Mouse (Mus musculus) splenic B cell, adult 2 months (primary cell): ENCODE data around the gene Smurf2.
"Not testable (repeated sequence)": the region's sequence is repeated elsewhere in the genome, so short reads cannot be mapped to it uniquely, and the experiment has no call there.

ENCODE experiments used
- DNase-seq: peaks from one replicate; pipeline ENCODE4 v3.0.0-alpha.2; 2011; ENCODE audit warnings: low read depth, low spot score
- H3K27me3 ChIP-seq: 2 replicates; pipeline ENCODE4 v1.6.1; 2012; ENCODE audit warnings: mild to moderate bottlenecking, low read length, moderate library complexity, mixed read lengths; ENCODE audit not compliant: control insufficient read depth, poor library complexity, insufficient read depth, severe bottlenecking
- H3K36me3 ChIP-seq: 2 replicates; pipeline ENCODE4 v1.6.1; 2012; ENCODE audit warnings: mild to moderate bottlenecking, low read length, moderate library complexity, mixed read lengths; ENCODE audit not compliant: control insufficient read depth, poor library complexity, insufficient read depth, severe bottlenecking

Smurf2 gene

GRCm38 (mm10) chr11:106812410-106813136, 107.9 kb downstream of the Smurf2 start:
- no peak for DNase-seq
- no peaks in the 10 kb centered on the region for H3K27me3 ChIP-seq
- peaks cover 7% of the 10 kb centered on the region; the same call in 1 of the 2 replicates for H3K36me3 ChIP-seq

DNA sequence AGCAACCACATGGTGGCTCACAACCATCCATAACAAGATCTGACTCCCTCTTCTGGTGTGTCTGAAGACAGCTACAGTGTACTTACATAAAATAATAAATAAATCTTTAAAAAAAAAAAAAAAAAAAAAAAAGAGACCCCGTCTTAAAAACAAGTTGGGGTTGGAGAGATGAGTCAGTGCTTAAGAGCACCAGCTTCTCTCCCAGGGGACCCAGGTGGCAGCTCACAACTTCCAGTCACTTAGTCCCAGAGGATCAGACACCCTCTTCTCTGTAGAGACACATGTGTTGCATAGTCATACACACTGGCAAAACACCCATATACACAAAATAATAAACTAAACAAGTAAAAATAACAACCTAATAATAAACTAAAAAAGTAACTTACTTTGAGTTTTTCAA, 113.1 kb downstream of the Smurf2 start:
- H3K36me3 ChIP-seq, DNase-seq, H3K27me3 ChIP-seq: not testable (repeated sequence)

DNA sequence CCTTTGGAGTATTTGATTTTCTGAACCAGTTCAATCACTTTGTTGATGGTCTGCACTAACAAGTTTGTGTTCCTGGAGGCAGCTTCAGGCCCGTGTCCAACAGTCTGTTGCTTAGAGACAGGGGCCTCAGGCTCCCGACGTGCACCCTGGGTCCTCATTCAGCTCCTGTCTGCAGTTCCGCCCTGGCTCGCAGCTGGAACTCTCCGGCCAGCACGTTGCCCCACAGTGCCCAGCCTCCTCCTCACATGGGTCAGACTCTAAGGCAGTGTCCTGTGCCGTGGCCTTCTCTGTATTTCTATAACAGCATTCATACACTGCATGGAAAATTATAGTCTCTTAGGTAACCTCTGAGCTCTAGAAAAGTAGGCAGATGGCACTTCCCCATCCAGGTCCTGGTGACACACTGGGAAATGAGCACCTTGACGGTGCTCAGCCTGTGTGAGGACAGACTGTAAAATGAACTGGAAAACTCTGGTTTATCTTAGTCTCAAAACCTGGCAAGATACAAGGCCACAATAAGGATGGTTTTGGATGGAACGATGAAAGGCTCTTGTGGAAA, 118.4 kb downstream of the Smurf2 start:
- no peak for DNase-seq
- Histone ChIP-seq H3K36me3 (peaks cover 12% of the 10 kb centered on the region), H3K27me3 (no peaks in the 10 kb centered on the region)

DNA sequence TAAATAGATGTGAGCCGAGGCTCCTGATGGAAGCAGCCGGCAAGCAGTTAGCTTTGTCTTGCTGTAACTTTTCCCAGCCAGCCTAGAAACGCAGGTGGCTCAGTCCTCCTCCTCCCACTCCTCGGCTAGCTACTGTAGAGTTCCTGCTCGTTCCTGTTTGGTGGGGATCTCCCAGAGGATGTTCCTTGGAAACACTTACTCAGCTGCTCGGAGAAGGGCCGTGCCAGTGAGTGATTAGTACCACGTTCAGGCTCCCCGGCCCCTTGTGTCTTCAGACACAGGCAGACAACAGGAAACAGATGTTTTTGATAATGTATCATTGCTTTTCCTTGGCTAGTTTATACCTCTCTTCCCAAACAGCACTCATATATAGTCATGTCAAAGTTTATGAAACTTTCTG, 124.8 kb downstream of the Smurf2 start:
- Histone ChIP-seq H3K27me3 (no peaks in the 10 kb centered on the region), H3K36me3 (peaks cover 17% of the 10 kb centered on the region; the same call in 1 of the 2 replicates)
- DNase-seq = no peak

DNA sequence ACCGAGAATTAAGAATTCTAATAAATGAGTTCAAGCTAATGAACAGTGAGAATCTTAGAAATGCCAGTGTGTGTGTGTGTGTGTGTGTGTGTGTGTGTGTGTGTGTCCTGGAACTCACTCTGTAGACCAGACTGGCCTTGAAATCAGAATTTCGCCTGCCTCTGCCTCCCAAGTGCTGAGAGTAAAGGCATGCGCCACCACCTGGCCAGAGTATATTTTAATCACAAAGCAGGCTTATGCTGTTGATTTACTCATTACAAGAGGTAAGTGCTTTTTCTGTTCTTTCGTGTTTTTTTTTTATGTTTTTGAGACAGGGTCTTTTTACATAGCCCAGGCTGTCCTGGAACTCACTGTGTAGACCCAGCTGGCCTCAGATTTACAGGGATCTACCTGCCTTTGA, 126.7 kb downstream of the Smurf2 start:
- DNase-seq = peak; percentile 57
- peaks cover 11% of the 10 kb centered on the region; the same call in 1 of the 2 replicates for H3K36me3 ChIP-seq
- H3K27me3 ChIP-seq = no peaks in the 10 kb centered on the region

DNA sequence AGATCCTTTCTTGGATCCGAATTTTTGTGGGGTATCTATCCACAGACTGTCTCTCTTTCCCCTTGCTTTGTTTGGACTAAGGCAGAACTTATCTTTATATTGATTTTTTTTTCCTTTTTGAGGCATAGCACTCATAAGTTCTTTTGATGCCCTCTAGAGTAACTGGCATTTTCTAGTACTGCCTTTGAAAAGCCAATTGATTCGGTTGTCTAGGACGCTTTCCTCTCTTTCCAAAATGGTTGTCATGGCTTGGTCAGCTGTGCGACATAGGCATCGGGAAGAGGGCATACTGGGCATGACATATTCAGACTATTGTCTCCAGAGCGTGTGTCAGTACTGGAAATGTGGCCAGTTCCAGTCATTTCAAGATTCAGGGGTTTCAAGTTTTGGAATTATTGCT, 130.9 kb downstream of the Smurf2 start:
- DNase-seq = no peak
- no peaks in the 10 kb centered on the region for H3K27me3 ChIP-seq
- H3K36me3 ChIP-seq = peaks cover 31% of the 10 kb centered on the region

DNA sequence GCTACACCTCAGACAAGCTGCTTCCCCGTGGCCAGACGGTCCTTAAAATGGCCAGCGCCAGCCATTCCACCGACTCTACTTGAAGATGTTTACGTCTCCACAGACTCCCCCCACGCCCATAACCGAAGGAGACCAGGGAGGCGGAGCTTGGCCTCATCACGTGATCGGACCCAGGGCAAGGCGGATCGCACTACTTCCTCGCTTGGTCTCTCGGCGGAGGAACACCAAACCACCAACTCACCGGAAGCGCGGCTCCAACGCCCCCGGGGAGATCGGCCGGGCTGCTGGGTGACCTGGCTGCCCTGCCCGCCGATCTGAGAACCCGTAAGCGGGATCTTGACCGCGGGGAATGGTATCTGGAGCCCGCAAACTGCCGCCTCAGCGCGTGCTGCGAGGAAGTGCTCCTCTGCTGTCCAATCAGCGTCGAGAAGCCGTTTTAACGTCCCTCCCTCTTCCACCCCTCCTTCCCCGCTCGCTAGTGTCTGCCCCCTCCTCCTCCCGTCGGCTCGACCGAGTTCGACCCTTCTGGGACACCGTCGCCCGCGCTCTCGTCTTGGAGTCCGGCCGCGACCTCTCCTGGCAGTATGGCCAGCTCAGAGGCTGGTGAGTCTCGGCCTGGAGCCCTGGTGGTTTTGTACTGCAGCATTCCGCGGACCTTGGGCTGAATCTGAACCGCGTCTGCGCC, 131.6 kb downstream of the Smurf2 start, which contains the start of the genes Ddx5 and Cep95:
Ddx5 (minus strand) TSS at position 411 of the 685 bp plus-strand sequence.
Cep95 (plus strand) TSS at position 478 of the 685 bp plus-strand sequence.
- H3K36me3 ChIP-seq = peaks cover 37% of the 10 kb centered on the region
- no peaks in the 10 kb centered on the region for H3K27me3 ChIP-seq
- DNase-seq = peak; percentile 99

- no peaks in the 10 kb centered on the region for H3K27me3 ChIP-seq
- DNase-seq = peak; percentile 99
- peaks cover 43% of the 10 kb centered on the region for H3K36me3 ChIP-seq
Observed at GRCm38 (mm10) chr11:106788026-106788774, 132.3 kb downstream of the Smurf2 start.

- H3K36me3 ChIP-seq = peaks cover 48% of the 10 kb centered on the region
- no peaks in the 10 kb centered on the region for H3K27me3 ChIP-seq
- peak; percentile 93 for DNase-seq
Observed at GRCm38 (mm10) chr11:106787131-106788025, 133.1 kb downstream of the Smurf2 start.

DNA sequence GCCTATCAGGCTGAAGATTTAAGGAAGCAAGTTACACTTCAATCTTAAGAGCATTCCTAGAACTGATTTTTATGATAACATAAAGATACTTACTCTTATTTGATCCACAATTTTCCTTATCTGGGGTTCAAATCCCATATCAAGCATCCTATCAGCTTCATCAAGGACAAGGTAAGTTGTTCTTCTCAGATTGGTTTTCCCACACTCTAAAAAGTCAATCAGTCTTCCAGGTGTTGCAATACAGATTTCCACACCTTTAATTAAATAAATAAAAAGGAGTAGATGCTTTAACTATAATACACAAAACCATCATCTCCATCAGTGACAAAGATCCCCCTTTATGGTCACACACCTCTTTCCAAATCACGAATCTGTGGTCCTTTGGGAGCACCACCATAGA, 135.5 kb downstream of the Smurf2 start:
- Histone ChIP-seq H3K36me3 (peaks cover 58% of the 10 kb centered on the region), H3K27me3 (no peaks in the 10 kb centered on the region)
- peak; percentile 11 for DNase-seq

DNA sequence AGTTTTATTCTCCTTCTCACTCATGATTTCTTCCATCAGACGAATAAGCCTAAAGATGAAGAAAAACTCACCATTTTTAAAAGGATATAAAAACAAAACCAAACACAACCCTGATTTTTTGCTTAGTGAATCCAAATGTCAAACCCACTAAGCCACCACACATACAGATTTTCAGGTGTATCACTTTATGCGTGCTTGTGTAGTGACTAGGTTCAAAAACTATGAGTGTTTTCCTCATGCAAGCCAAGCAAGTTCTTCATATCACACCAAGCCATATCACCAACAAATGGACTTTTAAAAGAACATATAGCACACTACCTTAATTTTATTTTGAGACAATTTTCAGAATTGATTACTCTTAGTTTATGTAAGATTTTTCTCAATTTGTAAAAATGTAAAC, 136.0 kb downstream of the Smurf2 start:
- peaks cover 59% of the 10 kb centered on the region for H3K36me3 ChIP-seq
- no peaks in the 10 kb centered on the region for H3K27me3 ChIP-seq
- DNase-seq = peak; percentile 18

DNA sequence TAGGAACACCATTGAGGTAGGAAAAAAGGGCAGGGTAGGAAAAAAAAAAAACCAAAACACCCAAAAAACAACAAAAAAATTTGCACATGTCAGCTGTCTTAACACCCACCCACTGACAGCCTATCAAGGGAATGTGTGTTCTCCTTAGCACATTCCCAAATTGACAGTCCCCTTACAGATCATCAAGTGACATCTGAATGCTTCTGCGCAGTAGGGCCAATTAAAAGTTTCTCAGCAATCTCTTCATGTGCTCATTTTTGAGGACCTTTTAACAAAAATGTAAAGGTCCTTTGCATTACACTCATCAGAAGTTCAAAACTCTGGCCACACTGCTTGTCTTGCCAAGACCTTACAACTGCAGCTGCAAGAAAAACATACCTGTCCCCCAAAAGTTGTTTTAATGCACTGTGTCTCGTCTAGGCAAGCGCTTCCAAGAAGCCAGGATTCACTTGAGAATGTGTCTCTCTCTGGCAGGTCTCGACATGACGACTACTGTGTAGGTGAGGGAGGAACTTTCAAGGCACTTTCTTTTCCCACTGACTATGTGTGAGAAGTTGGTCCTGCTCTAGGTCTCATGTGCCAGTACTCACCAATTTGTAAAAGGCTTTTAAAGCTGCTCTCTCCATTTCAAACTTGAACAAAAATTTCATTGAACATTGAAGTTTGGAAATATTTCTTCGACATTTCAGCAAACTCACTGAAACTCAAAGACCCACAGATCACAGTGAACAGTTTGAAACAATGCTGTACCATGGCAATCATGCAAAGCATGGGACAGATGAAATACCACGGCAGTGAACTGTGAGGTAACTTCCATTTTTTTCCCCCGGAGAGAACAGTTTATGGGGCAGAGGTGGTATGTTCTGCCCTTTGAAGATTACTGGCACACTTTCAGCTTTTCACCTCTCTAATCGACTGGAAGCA, 137.4 kb downstream of the Smurf2 start:
- H3K27me3 ChIP-seq = no peaks in the 10 kb centered on the region
- peak; percentile 38 for DNase-seq
- peaks cover 58% of the 10 kb centered on the region for H3K36me3 ChIP-seq

DNA sequence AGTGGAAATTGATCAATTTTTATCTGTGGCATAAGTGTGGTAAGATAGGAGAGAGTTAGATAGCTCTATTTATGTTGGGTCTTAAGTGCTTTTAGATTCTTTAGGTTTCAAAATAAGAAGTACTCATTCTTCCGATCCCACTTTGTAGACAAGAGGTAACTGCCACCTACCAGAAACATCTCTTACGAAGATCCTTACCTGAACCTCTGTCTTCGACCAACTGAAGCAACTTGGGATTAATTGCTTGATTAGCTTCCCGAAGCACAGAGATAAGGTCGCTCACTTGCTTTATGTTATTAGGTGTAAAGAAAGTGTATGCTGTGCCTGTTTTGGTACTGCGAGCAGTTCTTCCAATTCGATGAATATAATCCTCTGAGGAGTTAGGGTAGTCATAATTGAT, 138.2 kb downstream of the Smurf2 start:
- peak; percentile 18 for DNase-seq
- H3K27me3 ChIP-seq = not testable (repeated sequence)
- H3K36me3 ChIP-seq = peaks cover 55% of the 10 kb centered on the region
